Mouse (Mus musculus): Measurements from ENCODE around the gene Akt2. TPM values are rescaled to one million over a fixed set of nuclear protein-coding genes. Genes with fewer than 3 reads are reported as not detected.
A peak's percentile ranks its signal among the peaks of the same experiment; 100 is the strongest.

Akt2 gene
- polyA plus RNA-seq, 1 experiment from 2014 or later, result 35.8 TPM

DNA sequence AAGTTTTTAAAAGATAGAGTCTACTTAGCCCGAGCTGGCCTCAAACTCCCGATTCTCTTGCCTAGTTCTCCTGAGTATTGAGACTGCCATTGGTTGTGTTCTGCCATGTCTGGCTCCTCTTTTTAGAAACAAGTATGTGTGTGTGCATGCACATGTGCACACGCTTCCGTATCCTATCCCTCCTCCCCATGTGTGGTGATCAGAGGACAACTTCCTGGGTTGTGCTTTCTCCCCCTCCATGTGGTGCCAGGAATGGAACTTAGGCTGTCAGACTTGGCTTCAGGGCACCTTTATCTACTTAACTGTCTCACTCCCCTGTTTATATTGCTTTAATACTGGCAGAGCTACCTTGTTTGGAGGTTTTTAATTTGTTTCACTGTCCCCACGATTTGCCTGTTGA is 93.9 kb downstream of the Akt2 start:
- no peaks in the 10 kb centered on the region for H3K36me3 ChIP-seq (ENCODE audit: control insufficient read depth, insufficient read depth)
- H3K4me1 ChIP-seq (replicated peaks; ENCODE audit: control insufficient read depth, insufficient read depth, low read length), result no peaks in the 10 kb centered on the region
- H3K27ac ChIP-seq (ENCODE audit: low read depth, low read length), result no peak overlapping the region
- TF ChIP-seq CTCF (IDR thresholded peaks at IDR 0.05; ENCODE audit: low read depth), result no peak
- 34% methylated on average over 5 of the region's 5 CpGs for WGBS
- H3K4me2 ChIP-seq (replicated peaks; ENCODE audit: low read depth), result no peak overlapping the region
- H3K9ac ChIP-seq (ENCODE audit: low read depth, low read length), result no peak overlapping the region
- no peak for ATAC-seq
- no peak overlapping the region for H3K4me3 ChIP-seq (ENCODE audit: low read depth, low read length)
- no peaks in the 10 kb centered on the region for H3K27me3 ChIP-seq (replicated peaks; ENCODE audit: control insufficient read depth, insufficient read depth, low read length)
- no peaks in the 10 kb centered on the region for H3K9me3 ChIP-seq (ENCODE audit: control insufficient read depth)

DNA sequence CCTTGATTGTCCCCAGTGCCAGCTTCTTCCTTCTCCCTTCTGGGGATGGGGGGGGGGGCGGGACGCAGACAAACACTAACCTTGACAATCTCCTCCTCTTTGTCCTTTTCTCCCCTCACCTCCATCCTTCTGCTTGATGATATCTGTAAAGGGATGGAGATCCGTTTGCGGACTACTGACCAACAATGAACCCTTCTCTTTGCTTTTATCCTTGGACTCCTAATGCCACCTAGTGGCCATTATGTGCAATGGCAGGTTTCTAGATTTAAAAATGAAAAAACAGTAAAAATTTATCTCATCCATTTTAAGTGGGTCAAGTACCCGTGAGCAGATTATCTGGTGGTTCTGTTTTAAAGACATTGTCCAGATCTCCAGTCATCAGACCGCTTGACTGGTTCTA is 94.3 kb downstream of the Akt2 start:
- H3K36me3 ChIP-seq (ENCODE audit: control insufficient read depth, insufficient read depth), result no peaks in the 10 kb centered on the region
- H3K4me1 ChIP-seq (replicated peaks; ENCODE audit: control insufficient read depth, insufficient read depth, low read length), result no peaks in the 10 kb centered on the region
- no peak overlapping the region for H3K4me2 ChIP-seq (replicated peaks; ENCODE audit: low read depth)
- H3K27ac ChIP-seq (ENCODE audit: low read depth, low read length), result no peak overlapping the region
- H3K9ac ChIP-seq (ENCODE audit: low read depth, low read length), result no peak overlapping the region
- peak; percentile 83 for TF ChIP-seq CTCF (IDR thresholded peaks at IDR 0.05; ENCODE audit: low read depth)
- no peaks in the 10 kb centered on the region for H3K27me3 ChIP-seq (replicated peaks; ENCODE audit: control insufficient read depth, insufficient read depth, low read length)
- H3K9me3 ChIP-seq (ENCODE audit: control insufficient read depth), result no peaks in the 10 kb centered on the region
- ATAC-seq, result no peak
- H3K4me3 ChIP-seq (ENCODE audit: low read depth, low read length), result no peak overlapping the region
- WGBS, result under 1% methylated on average over 6 of the region's 6 CpGs

DNA sequence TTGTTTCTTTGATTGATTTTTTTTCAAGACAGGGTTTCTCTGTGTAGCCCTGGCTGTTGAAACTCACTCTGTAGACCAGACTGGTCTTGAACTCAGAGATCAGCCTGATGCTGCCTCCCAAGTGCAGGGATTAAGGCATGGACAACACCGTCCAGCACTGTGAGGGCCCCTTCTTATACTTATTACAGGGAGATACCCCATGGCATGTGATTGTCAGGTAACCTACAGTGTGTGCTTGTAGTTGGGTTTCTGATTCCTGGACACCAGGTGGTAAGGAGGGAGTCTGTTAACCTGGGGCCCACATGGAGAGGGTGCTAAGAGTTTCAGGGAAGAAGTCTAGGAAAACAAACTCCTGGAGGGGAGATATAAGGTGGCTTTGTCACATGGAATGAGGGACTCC is 95.7 kb downstream of the Akt2 start:
- no peak for ATAC-seq

DNA sequence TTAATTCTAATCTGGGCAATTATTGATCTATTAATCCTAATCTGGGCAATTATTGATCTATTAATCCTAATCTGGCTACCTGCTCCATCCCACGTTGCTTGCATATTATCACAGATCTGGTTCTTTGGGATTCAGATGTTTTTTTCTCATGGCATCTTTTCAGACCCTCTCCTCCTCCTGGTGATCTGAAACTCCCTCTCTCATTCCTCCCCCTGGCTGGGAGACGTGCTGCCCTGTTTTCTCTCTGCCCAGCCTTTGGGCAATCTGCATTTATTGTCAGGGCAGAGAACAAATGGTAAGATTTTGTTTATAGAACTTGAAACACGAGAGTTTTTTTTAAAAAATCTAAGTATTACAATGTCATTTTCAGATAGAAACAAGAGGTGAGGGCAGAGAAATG is 96.5 kb downstream of the Akt2 start:
- Histone ChIP-seq H3K9me3 (ENCODE audit: control insufficient read depth) (no peaks in the 10 kb centered on the region), H3K27me3 (replicated peaks; ENCODE audit: control insufficient read depth, insufficient read depth, low read length) (no peaks in the 10 kb centered on the region), H3K36me3 (ENCODE audit: control insufficient read depth, insufficient read depth) (no peaks in the 10 kb centered on the region), H3K9ac (ENCODE audit: low read depth, low read length) (no peak overlapping the region), H3K4me3 (ENCODE audit: low read depth, low read length) (peak overlapping the region; percentile 43; the same call in 1 of the 2 replicates), H3K4me2 (replicated peaks; ENCODE audit: low read depth) (no peak overlapping the region), H3K27ac (ENCODE audit: low read depth, low read length) (no peak overlapping the region), H3K4me1 (replicated peaks; ENCODE audit: control insufficient read depth, insufficient read depth, low read length) (no peaks in the 10 kb centered on the region)
- WGBS, result 63% methylated on average over 3 of the region's 3 CpGs
- no peak for ATAC-seq
- no peak for TF ChIP-seq CTCF (IDR thresholded peaks at IDR 0.05; ENCODE audit: low read depth)

More for the DNA sequence above, 95.7 kb downstream of the Akt2 start:
- Histone ChIP-seq H3K4me1 (replicated peaks; ENCODE audit: control insufficient read depth, insufficient read depth, low read length) (no peaks in the 10 kb centered on the region), H3K9me3 (ENCODE audit: control insufficient read depth) (no peaks in the 10 kb centered on the region), H3K36me3 (ENCODE audit: control insufficient read depth, insufficient read depth) (no peaks in the 10 kb centered on the region), H3K27me3 (replicated peaks; ENCODE audit: control insufficient read depth, insufficient read depth, low read length) (no peaks in the 10 kb centered on the region), H3K4me3 (ENCODE audit: low read depth, low read length) (no peak overlapping the region), H3K9ac (ENCODE audit: low read depth, low read length) (no peak overlapping the region), H3K27ac (ENCODE audit: low read depth, low read length) (no peak overlapping the region), H3K4me2 (replicated peaks; ENCODE audit: low read depth) (no peak overlapping the region)
- no peak for TF ChIP-seq CTCF (IDR thresholded peaks at IDR 0.05; ENCODE audit: low read depth)
- 92% methylated on average over 1 of the region's 1 CpGs for WGBS

DNA sequence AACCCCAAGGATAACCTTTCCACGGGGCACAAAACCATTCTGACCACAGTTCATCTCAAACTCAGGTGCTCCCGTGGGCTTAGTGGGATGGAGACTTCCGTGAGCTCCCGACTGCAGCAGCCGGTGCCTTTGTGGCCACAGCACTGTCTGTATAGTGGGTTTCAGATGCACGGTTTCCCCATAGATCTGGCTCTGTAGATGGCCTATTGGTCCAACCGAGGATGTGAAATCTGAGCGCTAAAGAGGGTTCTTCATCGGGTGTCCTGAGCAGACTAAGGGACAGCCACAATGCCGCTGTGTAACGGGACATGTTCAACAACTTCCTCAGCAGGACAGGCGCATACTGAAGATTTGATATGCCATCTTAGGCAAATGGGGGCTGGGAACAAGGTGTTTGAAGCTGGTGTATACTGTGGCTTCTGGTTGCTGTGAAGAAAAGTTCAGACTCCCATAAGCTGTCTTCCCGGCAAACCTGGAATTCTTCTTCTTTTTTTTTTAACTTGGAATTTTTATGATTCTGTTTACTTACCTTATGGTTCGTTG is 97.0 kb downstream of the Akt2 start:
- Histone ChIP-seq H3K4me1 (replicated peaks; ENCODE audit: control insufficient read depth, insufficient read depth, low read length) (no peaks in the 10 kb centered on the region), H3K27me3 (replicated peaks; ENCODE audit: control insufficient read depth, insufficient read depth, low read length) (no peaks in the 10 kb centered on the region), H3K4me2 (replicated peaks; ENCODE audit: low read depth) (peak overlapping the region; percentile 79), H3K4me3 (ENCODE audit: low read depth, low read length) (peak overlapping the region; percentile 43), H3K9me3 (ENCODE audit: control insufficient read depth) (no peaks in the 10 kb centered on the region), H3K9ac (ENCODE audit: low read depth, low read length) (peak overlapping the region; percentile 34; the same call in 1 of the 2 replicates), H3K27ac (ENCODE audit: low read depth, low read length) (0 out of 2 replicates have a peak overlapping the region, but pooled peaks have one; percentile 42), H3K36me3 (ENCODE audit: control insufficient read depth, insufficient read depth) (no peaks in the 10 kb centered on the region)
- no peak for TF ChIP-seq CTCF (IDR thresholded peaks at IDR 0.05; ENCODE audit: low read depth)
- ATAC-seq, result no peak
- 26% methylated on average over 14 of the region's 14 CpGs for WGBS

DNA sequence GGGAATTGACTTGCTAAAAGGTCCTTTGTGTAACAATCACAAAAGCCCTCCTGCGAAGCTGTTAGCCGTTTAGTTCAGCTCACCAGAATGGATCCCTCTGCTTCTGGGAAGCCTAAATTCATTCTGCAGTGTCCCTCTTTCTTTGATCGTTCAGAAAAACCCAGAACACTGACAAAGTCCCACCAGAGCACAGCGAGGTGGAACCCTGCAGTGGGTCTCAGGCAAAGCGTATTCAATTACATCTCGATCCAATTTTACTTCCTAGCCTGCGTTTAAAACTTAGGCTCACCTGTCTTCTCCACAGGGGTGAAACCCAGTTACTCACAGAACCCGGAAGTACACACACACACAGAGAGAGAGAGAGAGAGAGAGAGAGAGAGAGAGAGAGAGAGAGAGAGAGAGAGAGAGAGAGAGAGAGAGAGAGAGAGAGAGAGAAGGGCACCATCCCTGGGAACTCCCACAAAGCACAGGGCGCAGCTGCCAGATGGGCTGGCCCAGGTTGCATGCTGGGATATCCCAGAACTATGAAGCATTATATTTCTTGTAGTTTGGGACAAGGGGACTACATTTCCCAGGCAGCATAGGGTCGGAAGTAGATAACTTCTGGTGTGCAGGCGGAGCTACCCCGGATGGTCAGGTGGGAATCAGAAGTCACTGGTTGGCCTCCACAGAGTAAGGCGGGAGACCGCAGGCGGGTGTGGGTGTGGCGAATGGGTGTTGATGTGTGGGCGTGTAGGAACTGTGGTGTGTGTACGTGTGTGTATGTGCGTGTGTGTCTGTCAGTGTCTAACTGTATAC is 97.7 kb downstream of the Akt2 start, which contains the start of gene Zfp607b:
Zfp607b (plus strand) TSS at position 526 of the 798 bp plus-strand sequence.
- Histone ChIP-seq H3K27me3 (replicated peaks; ENCODE audit: control insufficient read depth, insufficient read depth, low read length) (no peaks in the 10 kb centered on the region), H3K4me1 (replicated peaks; ENCODE audit: control insufficient read depth, insufficient read depth, low read length) (no peaks in the 10 kb centered on the region), H3K4me2 (replicated peaks; ENCODE audit: low read depth) (peak within 1 kb of the TSS; percentile 79), H3K9ac (ENCODE audit: low read depth, low read length) (peak within 1 kb of the TSS; percentile 34), H3K27ac (ENCODE audit: low read depth, low read length) (peak within 1 kb of the TSS; percentile 42; the same call in 1 of the 2 replicates), H3K9me3 (ENCODE audit: control insufficient read depth) (no peaks in the 10 kb centered on the region), H3K36me3 (ENCODE audit: control insufficient read depth, insufficient read depth) (no peaks in the 10 kb centered on the region), H3K4me3 (ENCODE audit: low read depth, low read length) (peak within 1 kb of the TSS; percentile 43)
- peak; percentile 99 for ATAC-seq
- 0 out of 2 replicates have a peak, but pooled peaks have one; percentile 1 for TF ChIP-seq CTCF (IDR thresholded peaks at IDR 0.05; ENCODE audit: low read depth)
- 1% methylated on average over 19 of the region's 19 CpGs for WGBS

Other genes starting within 250 kb of the Akt2 start
- gene Shkbp1, start 235.5 kb upstream of the Akt2 start, polyA plus RNA-seq (2015; fragmentation: Nextera tagmentation; extraction: Ambion mirVana), result 26.9 and 29.1 TPM in 2 replicates
- 0.61 and 0.72 TPM in 2 replicates for gene Gm20479, start 234.1 kb upstream of the Akt2 start, polyA plus RNA-seq (2015; fragmentation: Nextera tagmentation; extraction: Ambion mirVana)
- gene Sptbn4, start 143.9 kb upstream of the Akt2 start, polyA plus RNA-seq (2015; fragmentation: Nextera tagmentation; extraction: Ambion mirVana), result 0.17 and 0.26 TPM in 2 replicates
- gene Blvrb, start 143.6 kb upstream of the Akt2 start, polyA plus RNA-seq (2015; fragmentation: Nextera tagmentation; extraction: Ambion mirVana), result 60.4 and 67.3 TPM in 2 replicates
- 22.8 and 24.0 TPM in 2 replicates for gene Sertad3, start 117.8 kb upstream of the Akt2 start, polyA plus RNA-seq (2015; fragmentation: Nextera tagmentation; extraction: Ambion mirVana)
- 42.7 and 43.1 TPM in 2 replicates for gene Sertad1, start 104.6 kb upstream of the Akt2 start, polyA plus RNA-seq (2015; fragmentation: Nextera tagmentation; extraction: Ambion mirVana)
- gene Prx, start 92.2 kb upstream of the Akt2 start, polyA plus RNA-seq (2015; fragmentation: Nextera tagmentation; extraction: Ambion mirVana), result 1.3 and 1.4 TPM in 2 replicates
- 0.10 and 0.24 TPM in 2 replicates for gene Hipk4, start 68.3 kb upstream of the Akt2 start, polyA plus RNA-seq (2015; fragmentation: Nextera tagmentation; extraction: Ambion mirVana)
- 45.8 and 48.7 TPM in 2 replicates for gene Pld3, start 38.3 kb upstream of the Akt2 start, polyA plus RNA-seq (2015; fragmentation: Nextera tagmentation; extraction: Ambion mirVana)
- gene 2310022A10Rik, start 38.3 kb upstream of the Akt2 start, polyA plus RNA-seq (2015; fragmentation: Nextera tagmentation; extraction: Ambion mirVana), result 9.0 and 10.2 TPM in 2 replicates
- gene Ttc9b, start 62.4 kb downstream of the Akt2 start, polyA plus RNA-seq (2015; fragmentation: Nextera tagmentation; extraction: Ambion mirVana), result 1.3 and 1.6 TPM in 2 replicates
- gene Map3k10, start 83.0 kb downstream of the Akt2 start, polyA plus RNA-seq (2015; fragmentation: Nextera tagmentation; extraction: Ambion mirVana), result 3.2 and 3.6 TPM in 2 replicates
- 1.1 and 1.2 TPM in 2 replicates for gene Zfp607b, start 97.8 kb downstream of the Akt2 start, polyA plus RNA-seq (2015; fragmentation: Nextera tagmentation; extraction: Ambion mirVana)
- gene Zfp60, start 139.8 kb downstream of the Akt2 start, polyA plus RNA-seq (2015; fragmentation: Nextera tagmentation; extraction: Ambion mirVana), result 6.7 and 8.5 TPM in 2 replicates
- gene Zfp626, start 215.6 kb downstream of the Akt2 start, polyA plus RNA-seq (2015; fragmentation: Nextera tagmentation; extraction: Ambion mirVana), result 1.5 and 1.6 TPM in 2 replicates
- gene Zfp59, start 247.1 kb downstream of the Akt2 start, polyA plus RNA-seq (2015; fragmentation: Nextera tagmentation; extraction: Ambion mirVana), result 2.2 and 2.5 TPM in 2 replicates

Data from intestine, postnatal 0 days (tissue).